Mouse (Mus musculus) left cerebral cortex, adult 6 months (tissue): ENCODE data around the gene Ms4a7. TPM values are rescaled to one million over a fixed set of nuclear protein-coding genes. Genes with fewer than 3 reads are reported as not detected.

Experiments
- long read RNA-seq, 2 experiments: library from polyadenylated mRNA; unstranded; transcript quantifications; one replicate each; pipeline ENCODE4 v2.0.0; 2019 to 2020
- polyA plus RNA-seq: library from polyadenylated mRNA; unstranded; fragments of <200 nt; fragmentation: Nextera tagmentation; gene quantifications from 2 replicates; pipeline ENCODE4 v1.2.3, GENCODE M21; 2021

Gene Ms4a7
- polyA plus RNA-seq: 1.0 and 1.7 TPM in 2 replicates
- long read RNA-seq, experiment 1, partial matches to known transcripts: 0 of 1 reads
- long read RNA-seq, experiment 1, other reads (novel, unspliced or antisense): 0 of 1 reads
- long read RNA-seq, experiment 2, partial matches to known transcripts: 1 of 1 reads
- long read RNA-seq, experiment 2, other reads (novel, unspliced or antisense): 0 of 1 reads

DNA sequence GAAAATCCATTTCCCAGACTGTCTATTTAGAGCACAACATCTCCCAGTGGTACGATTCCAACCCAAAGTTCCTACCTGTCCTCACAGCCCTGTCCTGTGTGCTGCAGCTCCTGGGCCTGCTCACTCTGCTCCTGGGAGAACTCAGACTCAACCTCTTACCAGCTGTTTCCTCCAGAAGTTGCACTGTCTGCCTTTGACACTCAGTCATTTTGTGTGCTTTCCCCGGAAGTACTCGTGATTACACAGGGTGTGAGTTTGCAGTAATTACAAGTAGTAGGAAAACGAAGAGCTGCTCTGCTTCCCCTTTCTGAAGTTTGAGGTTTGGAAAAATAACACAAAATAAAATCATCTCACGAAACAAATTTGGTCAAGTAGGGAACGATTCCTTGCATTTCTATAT lies at the start of gene Ms4a7:
Gene Ms4a7, minus strand, starts transcription at position 215 of the 400 bp plus-strand sequence.

DNA sequence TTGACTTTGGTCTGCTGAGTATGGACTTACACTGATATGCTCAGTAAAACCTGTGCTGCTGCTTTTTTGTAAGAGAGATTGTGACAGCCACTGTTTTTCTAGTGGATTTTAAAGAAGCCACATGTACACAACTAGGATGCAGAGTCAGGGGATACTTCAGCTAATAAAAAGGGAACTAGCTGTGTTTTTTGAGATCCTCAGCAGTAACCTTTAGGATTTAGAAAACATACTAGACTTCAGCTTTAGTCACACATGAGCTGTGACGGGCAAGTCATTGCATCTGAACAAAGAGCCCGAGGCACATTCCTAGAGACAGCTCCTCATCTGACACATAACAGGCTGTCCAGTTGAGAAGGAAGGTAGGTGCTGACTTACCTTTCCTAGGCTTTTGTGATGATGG lies 39.3 kb upstream of the Ms4a7 start, which contains the start of gene Ms4a4a:
Gene Ms4a4a, plus strand, starts transcription at position 251 of the 400 bp plus-strand sequence.

DNA sequence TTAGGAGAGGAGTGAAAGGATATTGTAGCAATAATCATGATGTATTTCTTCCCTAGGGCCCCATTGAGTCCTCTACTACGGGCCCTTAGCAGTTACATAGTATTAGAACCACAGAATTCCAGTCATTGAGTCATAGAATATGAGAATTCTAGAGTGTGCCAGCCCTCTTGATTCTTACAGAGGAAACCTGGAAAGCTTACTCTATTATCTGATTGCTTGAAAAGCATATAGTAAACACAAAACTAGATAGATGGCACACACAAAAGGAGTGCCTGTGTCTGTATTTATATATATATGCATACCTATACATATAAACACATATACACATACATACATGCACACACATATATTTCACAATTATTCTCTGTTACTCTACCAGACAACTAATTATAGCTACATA lies 21.6 kb downstream of the Ms4a7 start, which contains the start of gene Ms4a14:
Gene Ms4a14, minus strand, starts transcription at position 101 of the 400 bp plus-strand sequence.

DNA sequence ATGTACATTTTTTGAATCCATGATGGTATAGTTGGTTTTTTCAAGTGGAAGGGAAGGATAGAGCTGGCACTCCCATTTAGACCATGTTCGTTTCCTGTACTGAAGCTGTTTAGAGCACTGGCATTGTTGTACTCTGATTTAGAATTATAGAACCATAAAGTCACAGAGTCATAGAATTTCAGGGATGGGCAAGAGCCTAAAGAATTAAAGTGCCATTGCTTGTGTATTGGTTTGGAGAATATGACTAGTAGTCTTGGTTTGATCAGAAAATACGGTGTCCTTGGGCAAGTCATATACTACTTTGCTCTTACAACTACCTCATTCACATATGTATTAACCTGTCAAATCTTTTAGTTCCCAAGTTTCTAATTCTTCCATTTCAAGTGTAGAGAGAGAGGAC lies 52.2 kb downstream of the Ms4a7 start, which contains the start of gene Ms4a5:
Gene Ms4a5, minus strand, starts transcription at position 101 of the 400 bp plus-strand sequence.

Other genes starting within 250 kb of the Ms4a7 start
- not detected in 2 replicates for gene 1700017D01Rik, start 205.3 kb downstream of the Ms4a7 start, polyA plus RNA-seq
- not detected in 2 replicates for gene 1700025F22Rik, start 170.8 kb downstream of the Ms4a7 start, polyA plus RNA-seq
- not detected in 2 replicates for gene Ms4a13, start 139.4 kb downstream of the Ms4a7 start, polyA plus RNA-seq
- gene Ms4a12, start 103.7 kb downstream of the Ms4a7 start, polyA plus RNA-seq: not detected in 2 replicates
- gene Ms4a1, start 69.9 kb downstream of the Ms4a7 start, polyA plus RNA-seq: not detected in 2 replicates
- not detected in 2 replicates for gene Ms4a5, start 52.3 kb downstream of the Ms4a7 start, polyA plus RNA-seq
- not detected in 2 replicates for gene Ms4a14, start 21.7 kb downstream of the Ms4a7 start, polyA plus RNA-seq
- 0.26 and 0.46 TPM in 2 replicates for gene Ms4a4a, start 39.4 kb upstream of the Ms4a7 start, polyA plus RNA-seq
- gene Ms4a4c, start 68.6 kb upstream of the Ms4a7 start, polyA plus RNA-seq: 0.06 TPM in 1 of 2 replicates, not detected in the other
- not detected in 2 replicates for gene Ms4a4b, start 107.4 kb upstream of the Ms4a7 start, polyA plus RNA-seq
- 0.59 and 0.72 TPM in 2 replicates for gene Ms4a6c, start 133.2 kb upstream of the Ms4a7 start, polyA plus RNA-seq
- gene Gm8369, start 149.8 kb upstream of the Ms4a7 start, polyA plus RNA-seq: 0.28 and 0.63 TPM in 2 replicates
- 1.2 and 2.2 TPM in 2 replicates for gene Ms4a6b, start 180.4 kb upstream of the Ms4a7 start, polyA plus RNA-seq
- gene Ms4a4d, start 200.7 kb upstream of the Ms4a7 start, polyA plus RNA-seq: not detected in 2 replicates